ENCODE assay signal across 16 mouse cellular contexts in genomic region chr9:72037059-72037516, GRCm38 (mm10).
DNase-seq lines count a peak whose midpoint lies in the region; ATAC-seq and TF ChIP-seq lines count a peak whose summit lies in the region.
"Had no signal": no experiment of that assay in that cellular context is flagged by ENCODE, and none has a peak within 500 bp of the region (broad histone marks: within the 10 kb centered on the region; RNA-seq: fewer than 3 reads in every experiment).

No protein-coding gene starts in this region.

- TF ChIP-seq POLR2A in brain, embryonic 14.5 days (IDR thresholded peaks at IDR 0.05; ENCODE audit: borderline replicate concordance, extremely low read depth, insufficient read depth, insufficient read length, poor library complexity, severe bottlenecking) = no peak
- TF ChIP-seq POLR2A in myocyte (IDR thresholded peaks at IDR 0.05; ENCODE audit: insufficient read length, low read depth) = no peak
- no peak for TF ChIP-seq POLR2A in heart, adult 2 months (IDR thresholded peaks at IDR 0.05; ENCODE audit: insufficient read depth, low read depth, low read length)

- WGBS in forebrain, embryonic 14.5 days = 58% methylated on average over 2 of the region's 2 CpGs
- 63% methylated on average over 2 of the region's 2 CpGs for WGBS in forebrain, embryonic 15.5 days
- 44% methylated on average over 2 of the region's 2 CpGs for WGBS in liver, embryonic 12.5 days (ENCODE audit: insufficient replicate concordance)
- WGBS in hindbrain, embryonic 13.5 days = 78% methylated on average over 2 of the region's 2 CpGs
- 74% methylated on average over 2 of the region's 2 CpGs for WGBS in heart, adult 2 months

- H3ac ChIP-seq in myocyte (ENCODE audit: control insufficient read depth, insufficient read length) = no peak overlapping the region

- H3K4me1 ChIP-seq in forebrain, embryonic 14.5 days (ENCODE audit: control insufficient read depth, insufficient read depth, low read length) = peaks cover 11% of the 10 kb centered on the region
- peaks cover 18% of the 10 kb centered on the region for H3K4me1 ChIP-seq in forebrain, embryonic 15.5 days
- H3K4me1 ChIP-seq in liver, embryonic 12.5 days = peaks cover 54% of the 10 kb centered on the region
- peaks cover 12% of the 10 kb centered on the region for H3K4me1 ChIP-seq in hindbrain, embryonic 13.5 days (replicated peaks)
- H3K4me1 ChIP-seq in heart, adult 2 months (ENCODE audit: control insufficient read depth, insufficient read depth, low read length) = peaks cover 12% of the 10 kb centered on the region

- no peak overlapping the region for H3K9ac ChIP-seq in forebrain, embryonic 14.5 days (ENCODE audit: low read length)
- H3K9ac ChIP-seq in forebrain, embryonic 15.5 days (replicated peaks) = no peak overlapping the region
- no peak overlapping the region; the same call in 1 of the 2 replicates for H3K9ac ChIP-seq in liver, embryonic 12.5 days
- no peak overlapping the region for H3K9ac ChIP-seq in hindbrain, embryonic 13.5 days
- no peak overlapping the region for H3K9ac ChIP-seq in heart, adult 2 months (ENCODE audit: low read depth, low read length)
- H3K9ac ChIP-seq: heart, embryonic 12.5 days had no signal

- intact Hi-C loops in heart, adult 2 months (cut with DNase I) = no loop called here

- DNase-seq in forebrain, embryonic 14.5 days (ENCODE audit: low spot score) = peak; percentile 16
- DNase-seq in brain, embryonic 14.5 days (ENCODE audit: low read depth) = peak; percentile 29
- DNase-seq in heart, adult 2 months = no peak
- DNase-seq: B cell, adult 2 months; cerebellum, postnatal 14 days; heart, postnatal 4 days; kidney, adult 2 months; layer of hippocampus, postnatal 36 days; lung, postnatal 14 days; midbrain, embryonic 14.5 days; thymus, postnatal 36 days had no signal

- no peak overlapping the region for H3K4me2 ChIP-seq in forebrain, embryonic 14.5 days (ENCODE audit: low read length)
- H3K4me2 ChIP-seq in forebrain, embryonic 15.5 days (replicated peaks) = no peak overlapping the region
- peak overlapping the region; percentile 42 for H3K4me2 ChIP-seq in liver, embryonic 12.5 days
- H3K4me2 ChIP-seq in myocyte (ENCODE audit: low read depth) = peak overlapping the region; percentile 49
- H3K4me2 ChIP-seq in hindbrain, embryonic 13.5 days = no peak overlapping the region
- H3K4me2 ChIP-seq: heart, embryonic 12.5 days had no signal

- H3K27me3 ChIP-seq in forebrain, embryonic 14.5 days (replicated peaks; ENCODE audit: control insufficient read depth, insufficient read depth, low read length) = no peaks in the 10 kb centered on the region
- H3K27me3 ChIP-seq in forebrain, embryonic 15.5 days = no peaks in the 10 kb centered on the region
- H3K27me3 ChIP-seq in liver, embryonic 12.5 days (replicated peaks) = no peaks in the 10 kb centered on the region
- no peaks in the 10 kb centered on the region for H3K27me3 ChIP-seq in myocyte (ENCODE audit: control insufficient read depth, insufficient read depth, insufficient read length)
- H3K27me3 ChIP-seq in hindbrain, embryonic 13.5 days = no peaks in the 10 kb centered on the region
- H3K27me3 ChIP-seq in heart, adult 2 months (ENCODE audit: control insufficient read depth, insufficient read depth, low read length) = no peaks in the 10 kb centered on the region
- H3K27me3 ChIP-seq: heart, embryonic 12.5 days had no signal

- H3K79me2 ChIP-seq in myocyte (ENCODE audit: control insufficient read depth, insufficient read depth) = peaks cover 92% of the 10 kb centered on the region
- peaks cover 6% of the 10 kb centered on the region for H3K79me2 ChIP-seq in heart, adult 2 months (replicated peaks; ENCODE audit: control insufficient read depth, insufficient read depth, low read length)

- TF ChIP-seq EP300 in heart, adult 2 months (IDR thresholded peaks at IDR 0.05; ENCODE audit: insufficient read depth, low read depth, low read length) = no peak

- no peak for ATAC-seq in forebrain, embryonic 14.5 days
- ATAC-seq in forebrain, embryonic 15.5 days (replicated peaks) = no peak
- peak; percentile 83 for ATAC-seq in liver, embryonic 12.5 days
- no peak for ATAC-seq in hindbrain, embryonic 13.5 days (ENCODE audit: low FRiP score)

- H3K36me3 ChIP-seq in forebrain, embryonic 14.5 days (ENCODE audit: control insufficient read depth, insufficient read depth, low read length) = no peaks in the 10 kb centered on the region
- H3K36me3 ChIP-seq in forebrain, embryonic 15.5 days = no peaks in the 10 kb centered on the region
- no peaks in the 10 kb centered on the region for H3K36me3 ChIP-seq in liver, embryonic 12.5 days
- no peaks in the 10 kb centered on the region for H3K36me3 ChIP-seq in myocyte (ENCODE audit: control insufficient read depth, insufficient read depth)
- H3K36me3 ChIP-seq in hindbrain, embryonic 13.5 days = no peaks in the 10 kb centered on the region
- H3K36me3 ChIP-seq in heart, adult 2 months (ENCODE audit: control insufficient read depth, insufficient read depth, low read length) = peaks cover 8% of the 10 kb centered on the region
- H3K36me3 ChIP-seq: heart, embryonic 12.5 days had no signal

- TF ChIP-seq CTCF in brain, embryonic 14.5 days (IDR thresholded peaks at IDR 0.05; ENCODE audit: borderline replicate concordance, extremely low read depth, insufficient read depth, insufficient read length) = no peak
- TF ChIP-seq CTCF in heart, adult 2 months (IDR thresholded peaks at IDR 0.05) = no peak

- H3K9me3 ChIP-seq in forebrain, embryonic 14.5 days (replicated peaks; ENCODE audit: control insufficient read depth, low read length) = no peaks in the 10 kb centered on the region
- no peaks in the 10 kb centered on the region for H3K9me3 ChIP-seq in forebrain, embryonic 15.5 days
- no peaks in the 10 kb centered on the region for H3K9me3 ChIP-seq in liver, embryonic 12.5 days (replicated peaks)
- H3K9me3 ChIP-seq in hindbrain, embryonic 13.5 days = no peaks in the 10 kb centered on the region
- H3K9me3 ChIP-seq: heart, embryonic 12.5 days had no signal

- no peak overlapping the region for H3K27ac ChIP-seq in forebrain, embryonic 14.5 days (ENCODE audit: low read depth, low read length)
- H3K27ac ChIP-seq in forebrain, embryonic 15.5 days (replicated peaks) = no peak overlapping the region
- peak overlapping the region; percentile 62 for H3K27ac ChIP-seq in liver, embryonic 12.5 days
- no peak overlapping the region for H3K27ac ChIP-seq in hindbrain, embryonic 13.5 days
- no peak overlapping the region for H3K27ac ChIP-seq in heart, adult 2 months

- H3K4me3 ChIP-seq in forebrain, embryonic 14.5 days (ENCODE audit: low read depth, low read length) = no peak overlapping the region
- H3K4me3 ChIP-seq in forebrain, embryonic 15.5 days = no peak overlapping the region
- no peak overlapping the region for H3K4me3 ChIP-seq in liver, embryonic 12.5 days
- H3K4me3 ChIP-seq in myocyte = no peak overlapping the region
- H3K4me3 ChIP-seq in hindbrain, embryonic 13.5 days = no peak overlapping the region
- no peak overlapping the region for H3K4me3 ChIP-seq in heart, adult 2 months
- H3K4me3 ChIP-seq: heart, embryonic 12.5 days had no signal

TF ChIP-seq in myocyte, 11 proteins besides CTCF, POLR2A, EP300 and RAD21:
- TF ChIP-seq TCF12 (IDR thresholded peaks at IDR 0.05; ENCODE audit: insufficient read depth, poor library complexity, severe bottlenecking) (no peak), MYOD1 (IDR thresholded peaks at IDR 0.05; ENCODE audit: control insufficient read depth in 1 of 3, insufficient read length in 2 of 3, low read depth in 2 of 3) (no peak), E2F4 (IDR thresholded peaks at IDR 0.05; ENCODE audit: insufficient read depth) (no peak), SRF (IDR thresholded peaks at IDR 0.05; ENCODE audit: control insufficient read depth, insufficient read length, low read depth) (no peak), CEBPB (IDR thresholded peaks at IDR 0.05; ENCODE audit: insufficient read depth, poor library complexity, severe bottlenecking) (no peak), MYOG (IDR thresholded peaks at IDR 0.05; ENCODE audit: control insufficient read depth in 1 of 3, insufficient read depth in 1 of 3, insufficient read length in 2 of 3, low read depth in 2 of 3) (no peak), USF1 (IDR thresholded peaks at IDR 0.05; ENCODE audit: low read depth) (no peak), MAX (IDR thresholded peaks at IDR 0.05; ENCODE audit: low read depth) (no peak), POLR2AphosphoS2 (IDR thresholded peaks at IDR 0.05; ENCODE audit: insufficient read length, low read depth) (no peak), TCF3 (IDR thresholded peaks at IDR 0.05; ENCODE audit: insufficient read length, low read depth) (no peak), REST (IDR thresholded peaks at IDR 0.05; ENCODE audit: insufficient read depth, insufficient read length) (no peak)
TF ChIP-seq in myocyte: peak in this region for 0.

Comparison
In these comparisons a context has a peak if more than half of its experiments do, and no peak if none do; other contexts are left out.
1. DNase-seq: peak in forebrain, embryonic 14.5 days (single experiment) and brain, embryonic 14.5 days (single experiment); none in heart, adult 2 months (0 of 2).
2. H3K4me2 ChIP-seq: peak in liver, embryonic 12.5 days (single experiment) and myocyte (single experiment); none in forebrain, embryonic 14.5 days (single experiment), forebrain, embryonic 15.5 days (single experiment) and hindbrain, embryonic 13.5 days (single experiment).